Mouse (Mus musculus) 416B (cell line): Measurements from ENCODE around the gene Myrf.

Experiments
- DNase-seq: peaks from one replicate; pipeline ENCODE4 v3.0.0; 2011; ENCODE audit warnings: low read depth

Myrf gene

DNA sequence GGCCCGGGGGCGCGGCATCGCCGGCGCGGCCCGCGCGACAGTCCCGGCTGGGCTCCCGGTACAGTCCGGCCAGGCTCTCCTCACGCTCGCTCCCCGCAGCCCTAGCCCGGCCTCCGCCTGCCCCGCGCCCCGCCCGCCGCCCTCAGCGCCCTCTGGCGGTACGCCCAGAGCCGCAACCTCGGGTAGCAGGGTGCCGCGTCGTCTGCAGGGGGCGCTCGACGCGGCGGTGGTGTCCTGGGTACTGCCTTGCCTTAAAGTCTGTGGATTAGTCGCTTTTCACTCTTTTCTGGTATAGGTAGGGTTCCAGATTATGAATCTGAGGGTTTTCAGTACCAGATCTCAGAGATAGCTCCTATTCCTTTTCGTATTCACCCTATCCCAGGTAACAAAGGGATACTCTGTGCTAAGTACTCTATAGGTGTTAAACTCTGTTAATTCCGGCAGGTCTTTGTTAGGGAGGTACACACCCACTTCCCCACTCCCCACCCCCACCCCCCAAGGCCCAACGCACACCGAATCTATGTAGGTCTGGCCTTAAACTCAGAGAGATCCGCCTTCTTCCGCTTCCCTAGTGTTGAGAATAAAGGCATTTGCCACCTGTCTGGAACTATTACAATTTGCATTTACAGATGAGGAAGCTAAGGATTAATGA lies at the start of gene Myrf:
Gene Myrf (minus strand): TSS at position 95 of the 652 bp plus-strand sequence.
- no peak for DNase-seq

GRCm38 (mm10) chr19:10289609-10290150 lies 49.1 kb upstream of the Myrf start:
- DNase-seq = peak; percentile 19

GRCm38 (mm10) chr19:10288125-10289040 lies 47.8 kb upstream of the Myrf start:
- no peak for DNase-seq

DNA sequence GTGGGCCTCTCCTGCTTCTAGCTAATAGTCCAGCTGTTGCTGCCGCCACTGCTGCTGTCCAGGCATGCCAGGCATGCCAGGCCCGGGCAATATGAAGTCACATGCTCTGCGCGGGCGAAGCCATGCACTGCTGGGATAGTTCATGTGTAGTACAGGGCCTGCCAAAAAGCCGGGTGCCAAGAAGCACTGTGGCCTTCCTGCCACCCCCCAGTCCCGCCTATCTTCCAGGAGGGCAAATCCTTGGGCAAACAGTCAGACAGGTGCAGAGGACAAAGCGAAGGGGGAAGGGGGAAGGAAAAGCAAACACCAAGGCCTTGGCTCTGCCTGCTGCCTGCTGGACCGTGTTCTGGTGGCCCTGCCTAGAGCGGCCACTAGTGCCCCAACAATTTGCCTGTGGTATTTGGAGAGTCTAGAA lies 45.9 kb upstream of the Myrf start:
- DNase-seq = no peak

DNA sequence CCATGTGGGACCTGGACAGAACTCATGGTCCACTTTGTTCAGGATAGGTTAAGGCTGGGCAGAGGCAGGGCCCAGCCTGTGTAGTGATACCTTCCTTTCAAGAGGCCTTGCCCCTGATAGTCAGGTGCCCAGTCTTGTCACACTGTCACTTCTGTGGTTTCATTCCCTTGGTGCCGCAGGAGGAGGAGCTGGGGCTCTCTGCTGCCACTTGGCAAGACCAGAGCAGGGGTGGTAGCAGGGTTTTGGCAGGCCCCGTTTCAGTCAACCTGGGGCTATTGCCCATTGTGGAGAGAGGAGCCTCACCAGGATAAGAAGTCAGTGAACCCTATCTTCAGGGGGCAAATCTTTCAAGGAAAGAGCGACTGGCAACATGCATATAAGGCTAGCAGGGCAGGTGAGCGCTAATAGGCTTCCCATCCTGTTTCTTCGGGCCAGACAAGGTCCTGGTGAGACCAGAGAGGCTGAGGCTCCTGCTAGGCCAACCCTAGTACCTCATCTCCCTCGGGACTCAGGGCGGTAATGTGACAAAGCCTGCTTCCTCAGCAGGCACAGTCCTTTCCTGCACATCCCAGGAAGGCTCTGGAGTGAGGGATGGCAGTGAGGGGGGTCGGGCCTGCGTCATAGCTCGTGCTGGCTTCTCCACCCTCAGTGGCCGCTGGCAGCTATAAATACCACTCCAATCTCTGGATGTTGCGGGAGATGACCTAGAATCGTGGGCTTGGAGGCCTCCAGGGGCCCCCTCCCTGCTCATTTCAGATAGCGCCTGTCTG lies 40.4 kb upstream of the Myrf start:
- no peak for DNase-seq

DNA sequence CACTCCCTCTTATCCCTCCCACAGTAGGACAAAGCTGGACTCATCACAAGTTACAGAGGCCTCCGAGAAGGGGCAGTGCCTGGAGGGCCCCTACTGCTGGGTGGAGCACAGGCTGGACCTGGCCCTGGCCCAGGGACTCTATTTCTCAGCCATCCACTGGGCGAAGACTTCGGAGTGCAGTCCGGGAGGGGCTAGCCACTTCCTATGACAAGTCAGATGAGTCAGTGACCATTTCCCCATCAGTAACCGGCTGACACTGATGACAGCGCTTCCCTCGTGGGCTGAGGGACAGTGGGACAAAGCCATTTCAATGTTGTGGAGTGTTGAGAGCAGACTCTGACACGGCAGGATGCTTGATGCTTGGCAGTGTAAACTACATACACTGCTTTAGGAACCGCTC lies 39.1 kb upstream of the Myrf start:
- DNase-seq = peak; percentile 88

DNA sequence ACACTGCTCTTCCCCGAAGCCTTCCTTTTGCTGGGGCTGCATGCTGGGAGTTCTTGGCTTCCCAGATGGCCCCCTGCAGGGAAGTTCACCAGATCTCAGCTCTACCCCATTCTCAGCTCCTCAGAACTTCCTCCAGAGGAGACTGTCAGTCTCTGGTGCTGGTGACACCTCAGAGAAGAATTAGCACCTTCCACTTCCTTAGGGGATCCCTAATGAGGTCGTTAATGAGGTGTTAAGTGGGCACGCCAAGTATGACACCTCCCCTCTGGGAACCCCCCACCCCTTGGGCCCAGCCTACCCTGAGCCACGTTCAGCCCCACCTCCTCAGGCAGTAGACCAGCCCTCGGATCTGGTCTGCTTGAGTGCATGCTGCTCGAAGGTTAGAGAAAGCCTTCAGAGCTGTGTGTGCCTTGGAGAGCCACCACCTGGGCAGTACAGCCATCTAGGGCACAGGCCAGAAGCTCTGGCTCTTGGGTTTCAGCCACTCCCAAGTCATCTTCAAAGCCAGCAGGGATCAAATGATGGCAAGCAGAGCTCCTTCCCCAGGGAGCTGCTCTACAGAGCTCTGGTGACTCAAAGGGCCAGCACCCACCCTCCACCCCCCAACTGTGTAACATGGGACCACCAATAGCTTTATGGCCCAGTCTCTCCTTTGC lies 38.2 kb upstream of the Myrf start:
- DNase-seq = no peak

DNA sequence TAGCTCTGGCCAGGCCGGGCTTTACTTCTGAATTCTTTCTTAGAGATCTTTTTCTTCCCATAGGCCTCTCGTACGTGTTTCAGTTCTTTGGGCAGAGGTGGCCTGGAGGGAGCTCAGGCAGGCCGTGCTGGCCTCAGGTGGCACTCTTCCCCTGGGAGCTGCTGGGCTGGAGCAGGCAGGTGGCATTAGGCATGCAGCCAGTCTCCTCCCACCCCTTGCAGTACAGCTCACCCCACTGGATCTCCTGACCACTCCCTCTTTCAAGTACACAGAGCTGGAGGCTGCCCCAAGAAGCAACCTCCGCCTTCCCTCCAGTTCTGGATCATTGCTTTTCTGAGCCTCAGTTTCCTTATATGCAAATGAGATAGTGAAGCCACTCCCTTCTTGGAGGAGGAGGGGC lies 37.2 kb upstream of the Myrf start:
- DNase-seq = no peak

GRCm38 (mm10) chr19:10277331-10277730 lies 36.8 kb upstream of the Myrf start:
- no peak for DNase-seq

GRCm38 (mm10) chr19:10276483-10277144 lies 36.1 kb upstream of the Myrf start:
- DNase-seq = no peak

DNA sequence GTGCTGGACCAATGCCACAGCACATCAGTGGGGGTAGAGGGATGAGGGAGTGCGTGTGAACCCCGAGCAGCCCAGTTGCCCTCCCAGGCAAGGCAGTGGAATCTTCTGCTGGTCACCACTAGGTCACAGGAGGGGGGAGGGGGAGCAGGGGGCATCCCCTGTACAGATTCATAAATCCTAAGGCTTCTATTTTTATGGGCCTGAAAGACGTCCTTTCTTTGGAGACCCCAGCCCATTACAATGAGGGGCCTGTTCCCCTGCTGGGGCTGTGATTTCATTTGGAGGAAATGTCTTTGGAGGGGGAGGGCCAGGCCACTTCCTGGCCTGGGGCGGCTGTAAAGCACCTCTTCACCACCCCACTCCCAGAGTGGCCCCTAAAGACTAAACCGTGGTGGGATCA lies 33.5 kb upstream of the Myrf start:
- no peak for DNase-seq

DNA sequence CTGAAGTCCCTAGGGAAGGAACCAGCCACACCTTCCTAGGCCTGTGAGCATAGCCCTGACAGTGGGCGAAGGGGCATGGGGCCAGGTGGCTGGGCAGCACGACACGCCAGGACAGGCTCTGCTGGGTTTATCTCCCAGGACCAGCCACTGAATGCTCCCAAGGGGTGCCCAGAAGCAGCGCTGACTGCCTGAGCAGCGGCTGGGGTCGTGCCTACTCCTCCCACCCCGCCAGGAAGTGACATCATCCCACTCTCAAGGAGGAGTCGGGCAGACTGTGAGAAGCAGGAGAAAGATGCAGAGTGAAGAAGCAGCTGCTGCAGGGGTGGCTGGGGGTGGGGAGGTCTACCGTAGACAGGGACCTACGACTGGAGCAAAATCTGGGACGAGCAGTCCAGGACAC lies 32.2 kb upstream of the Myrf start:
- no peak for DNase-seq

- DNase-seq = no peak
Measured at GRCm38 (mm10) chr19:10271592-10271991, 31.0 kb upstream of the Myrf start.

GRCm38 (mm10) chr19:10270356-10270755 lies 29.8 kb upstream of the Myrf start:
- no peak for DNase-seq

GRCm38 (mm10) chr19:10268851-10269250 lies 28.3 kb upstream of the Myrf start:
- DNase-seq = no peak

- DNase-seq = peak; percentile 47
Measured at GRCm38 (mm10) chr19:10267953-10268352, 27.4 kb upstream of the Myrf start.

DNA sequence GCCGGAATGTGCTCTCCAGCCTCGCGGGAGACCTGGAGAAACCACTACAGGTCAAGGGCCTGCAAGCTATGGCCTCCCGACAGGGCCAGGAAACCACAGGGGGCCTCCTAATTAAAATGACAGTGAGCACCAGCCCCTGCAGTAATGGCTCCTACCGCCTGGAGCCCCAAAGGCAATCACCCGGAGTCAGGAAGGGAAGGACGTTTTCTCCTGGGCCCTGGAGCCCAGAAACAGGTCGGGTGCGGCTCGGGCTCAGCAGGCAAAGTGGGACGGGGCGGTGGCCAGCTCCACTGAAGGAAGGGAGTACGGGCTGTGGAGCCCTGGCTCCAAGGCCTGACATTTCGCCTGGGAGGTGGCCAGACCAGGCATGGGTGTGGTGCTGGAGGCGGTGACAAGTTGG lies 26.5 kb upstream of the Myrf start:
- DNase-seq = no peak

GRCm38 (mm10) chr19:10266196-10266850 lies 25.8 kb upstream of the Myrf start:
- DNase-seq = peak; percentile 78

GRCm38 (mm10) chr19:10261369-10261768 lies 20.8 kb upstream of the Myrf start:
- no peak for DNase-seq

GRCm38 (mm10) chr19:10258279-10259011 lies 17.9 kb upstream of the Myrf start:
- peak; percentile 74 for DNase-seq
